In the genomic region with DNA sequence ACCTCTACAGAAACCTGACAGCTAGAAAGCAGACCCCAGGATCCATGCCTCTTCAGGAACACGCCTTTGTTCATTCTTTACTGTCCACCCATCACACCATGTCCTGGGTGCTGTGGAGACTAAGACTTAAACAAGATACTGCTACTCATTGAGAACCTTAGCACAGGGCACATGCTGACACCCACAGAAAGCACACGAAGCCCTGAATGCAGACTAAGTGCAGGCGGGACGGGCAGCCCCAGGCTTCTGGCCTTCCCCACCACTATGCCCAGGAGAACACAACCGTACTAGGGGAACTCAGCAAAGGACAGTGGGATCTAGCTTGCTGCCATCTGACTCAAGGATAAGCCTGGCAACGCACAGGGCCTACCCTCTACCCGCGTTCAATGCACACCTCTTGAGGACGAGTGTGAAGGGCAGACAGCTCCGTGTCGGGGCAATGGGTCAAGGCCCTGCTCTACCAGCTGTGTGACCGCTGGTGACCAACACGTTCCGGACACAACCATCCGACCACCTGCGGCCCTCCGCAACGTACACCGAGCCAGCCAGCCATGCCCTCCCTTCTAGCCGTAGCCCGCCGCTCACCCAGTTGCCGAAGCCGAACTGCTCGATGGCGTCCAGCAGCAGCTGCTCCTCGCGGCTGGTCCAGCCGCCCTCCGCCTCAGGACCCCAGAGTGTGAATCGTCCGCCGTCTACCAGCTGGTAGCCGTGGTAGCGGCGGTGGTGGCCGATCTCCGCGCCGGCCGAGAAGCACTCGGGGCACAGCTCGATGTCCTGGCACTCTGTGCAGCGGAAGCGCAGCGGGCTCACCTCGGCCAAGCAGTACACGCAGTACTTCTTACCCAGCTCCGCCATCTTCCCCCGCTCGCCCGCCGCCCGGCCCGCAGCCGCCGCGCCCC, we compare ENCODE assay signal across 8 mouse cellular contexts. TPM values are rescaled to one million over a fixed set of nuclear protein-coding genes. Genes with fewer than 3 reads are reported as not detected.
DNase-seq lines count a peak whose midpoint lies in the region; ATAC-seq and TF ChIP-seq lines count a peak whose summit lies in the region.

No protein-coding gene starts in this region.

- H3K4me3 ChIP-seq in cerebellum, adult 2 months (replicated peaks; ENCODE audit: insufficient read depth, low read depth, low read length): peak overlapping the region; percentile 85
- H3K4me3 ChIP-seq in hindbrain, postnatal 0 days (ENCODE audit: low read length): peak overlapping the region; percentile 93
- peak overlapping the region; percentile 87 for H3K4me3 ChIP-seq in liver, embryonic 12.5 days

- TF ChIP-seq CTCF in cerebellum, adult 2 months (IDR thresholded peaks at IDR 0.05; ENCODE audit: borderline replicate concordance, insufficient read depth, low read depth, low read length): no peak
- no peak for TF ChIP-seq CTCF in hindbrain, postnatal 0 days (IDR thresholded peaks at IDR 0.05; ENCODE audit: low read depth)

- H3K9me3 ChIP-seq in hindbrain, postnatal 0 days (ENCODE audit: low read length): no peaks in the 10 kb centered on the region
- no peaks in the 10 kb centered on the region for H3K9me3 ChIP-seq in liver, embryonic 12.5 days (replicated peaks)

- H3K27me3 ChIP-seq in cerebellum, adult 2 months (ENCODE audit: control insufficient read depth, insufficient read depth, low read length): no peaks in the 10 kb centered on the region
- H3K27me3 ChIP-seq in hindbrain, postnatal 0 days (ENCODE audit: insufficient read depth, low read length): no peaks in the 10 kb centered on the region
- peaks cover 33% of the 10 kb centered on the region for H3K27me3 ChIP-seq in liver, embryonic 12.5 days (replicated peaks)

- TF ChIP-seq POLR2A in cerebellum, adult 2 months (IDR thresholded peaks at IDR 0.05; ENCODE audit: borderline replicate concordance, insufficient read depth, low read length): no peak

- peak; percentile 60 for ATAC-seq in hindbrain, postnatal 0 days
- ATAC-seq in liver, embryonic 12.5 days: peak; percentile 11; the same call in 1 of the 2 replicates

- no peaks in the 10 kb centered on the region for H3K36me3 ChIP-seq in hindbrain, postnatal 0 days (ENCODE audit: insufficient read depth, low read length)
- H3K36me3 ChIP-seq in liver, embryonic 12.5 days: peaks cover 9% of the 10 kb centered on the region

- WGBS in cerebellum, adult 2 months: 5% methylated on average over 58 of the region's 58 CpGs
- 1% methylated on average over 58 of the region's 58 CpGs for WGBS in hindbrain, postnatal 0 days
- 1% methylated on average over 58 of the region's 58 CpGs for WGBS in liver, embryonic 12.5 days (ENCODE audit: insufficient replicate concordance)

- peak overlapping the region; percentile 94 for H3K9ac ChIP-seq in hindbrain, postnatal 0 days (replicated peaks; ENCODE audit: low read length)
- H3K9ac ChIP-seq in liver, embryonic 12.5 days: peak overlapping the region; percentile 94

- H3K27ac ChIP-seq in cerebellum, adult 2 months (ENCODE audit: insufficient read depth, low read length): peak overlapping the region; percentile 10
- peak overlapping the region; percentile 88 for H3K27ac ChIP-seq in hindbrain, postnatal 0 days
- peak overlapping the region; percentile 83 for H3K27ac ChIP-seq in liver, embryonic 12.5 days

- H3K4me2 ChIP-seq in hindbrain, postnatal 0 days (ENCODE audit: low read depth, low read length): peak overlapping the region; percentile 90
- H3K4me2 ChIP-seq in liver, embryonic 12.5 days: peak overlapping the region; percentile 96

- peaks cover 27% of the 10 kb centered on the region for H3K4me1 ChIP-seq in cerebellum, adult 2 months (ENCODE audit: control insufficient read depth, insufficient read depth, low read length)
- H3K4me1 ChIP-seq in hindbrain, postnatal 0 days (ENCODE audit: insufficient read depth, low read length): peaks cover 21% of the 10 kb centered on the region
- peaks cover 63% of the 10 kb centered on the region for H3K4me1 ChIP-seq in liver, embryonic 12.5 days

- peak; percentile 17 to 41 for DNase-seq in left cerebral cortex, adult 18-20 months (ENCODE audit: low spot score in 2 of 2)
- no peak for DNase-seq in left cerebral cortex, adult 11 months (ENCODE audit: low spot score)
- peak; percentile 58 to 67 for DNase-seq in cerebellum, adult 2 months
- peak; percentile 34 to 48 for DNase-seq in frontal cortex, postnatal 36 days (ENCODE audit: low spot score in 2 of 2)
- DNase-seq in hindbrain, postnatal 0 days (ENCODE audit: low spot score): no peak
- peak; percentile 71 for DNase-seq in naive thymus-derived CD4-positive, alpha-beta T cell, adult 2 months (ENCODE audit: low read depth)
- peak; percentile 51 to 52 for DNase-seq in thymus, postnatal 10 days (ENCODE audit: low spot score in 2 of 2)

RNA-seq across cellular contexts. Expression of gene Tada2b, which starts 0.6 kb away (rescaled TPM):
- 10 to 100 TPM; 31.5 to 33.8 TPM for total RNA-seq in left cerebral cortex, adult 18-20 months (2021)
- polyA plus RNA-seq in cerebellum, adult 2 months (2012; rRNA removed): 18.6 and 19.2 TPM in 2 replicates
- 18.9 and 25.8 TPM in 2 replicates for total RNA-seq in hindbrain, postnatal 0 days (2014; rRNA removed)
- 3.4 and 3.9 TPM in 2 replicates for polyA plus RNA-seq in hindbrain, postnatal 0 days (2015; fragmentation: Nextera tagmentation; extraction: Ambion mirVana)
- 1.5 and 1.6 TPM in 2 replicates for polyA plus RNA-seq in liver, embryonic 12.5 days (2016; fragmentation: Nextera tagmentation; extraction: Ambion mirVana)

RNA-seq across cellular contexts. Expression of gene Ccdc96, which starts 0.9 kb away (rescaled TPM):
- 1 to 10 TPM in 1 of 2 experiments, under 1 TPM in 1; 0.91 to 1.3 TPM for total RNA-seq in left cerebral cortex, adult 18-20 months (2021)
- polyA plus RNA-seq in cerebellum, adult 2 months (2012; rRNA removed): 1.0 and 1.4 TPM in 2 replicates
- 0.63 and 1.3 TPM in 2 replicates for total RNA-seq in hindbrain, postnatal 0 days (2014; rRNA removed)
- polyA plus RNA-seq in hindbrain, postnatal 0 days (2015; fragmentation: Nextera tagmentation; extraction: Ambion mirVana): 2.1 and 2.4 TPM in 2 replicates
- 0.25 and 0.31 TPM in 2 replicates for polyA plus RNA-seq in liver, embryonic 12.5 days (2016; fragmentation: Nextera tagmentation; extraction: Ambion mirVana)

RNA-seq across cellular contexts. Expression of gene Grpel1, which starts 18.7 kb away (rescaled TPM):
- total RNA-seq in left cerebral cortex, adult 18-20 months (2021): 10 to 100 TPM; 22.8 to 24.0 TPM
- polyA plus RNA-seq in cerebellum, adult 2 months (2012; rRNA removed): 25.8 and 27.3 TPM in 2 replicates
- total RNA-seq in hindbrain, postnatal 0 days (2014; rRNA removed): 13.9 and 15.9 TPM in 2 replicates
- polyA plus RNA-seq in hindbrain, postnatal 0 days (2015; fragmentation: Nextera tagmentation; extraction: Ambion mirVana): 41.4 and 41.9 TPM in 2 replicates
- polyA plus RNA-seq in liver, embryonic 12.5 days (2016; fragmentation: Nextera tagmentation; extraction: Ambion mirVana): 52.4 and 52.9 TPM in 2 replicates

Comparison
In these comparisons a context has a peak if more than half of its experiments do, and no peak if none do; other contexts are left out.
1. DNase-seq: peak in left cerebral cortex, adult 18-20 months (2 of 2), cerebellum, adult 2 months (2 of 2), frontal cortex, postnatal 36 days (2 of 2), naive thymus-derived CD4-positive, alpha-beta T cell, adult 2 months (single experiment) and thymus, postnatal 10 days (2 of 2); none in left cerebral cortex, adult 11 months (single experiment) and hindbrain, postnatal 0 days (single experiment).
2. H3K27ac ChIP-seq: peak in every context shown above with its lines; median percentile 88 in hindbrain, postnatal 0 days; 83 in liver, embryonic 12.5 days; 10 in cerebellum, adult 2 months.
3. Peak in every context shown above with its lines, with median percentiles within 50 percentile points of each other: H3K4me3 ChIP-seq.